Mouse (Mus musculus) kidney, adult 2 months (tissue): Measurements from ENCODE around the gene Pigk. TPM values are rescaled to one million over a fixed set of nuclear protein-coding genes. Genes with fewer than 3 reads are reported as not detected.

Experiments used
- DNase-seq: peaks from one replicate; pipeline ENCODE4 v3.0.0; 2021
- H3K27ac ChIP-seq: fragments of 200-500 bp; 2 replicates; pipeline ENCODE4 v1.5.1; 2012; ENCODE audit warnings: low read depth, low read length, control low read depth, inconsistent platforms; ENCODE audit not compliant: insufficient read depth
- H3K27me3 ChIP-seq: fragments of 200-500 bp; replicated peaks from 2 replicates; pipeline ENCODE4 v1.6.1; 2012; ENCODE audit warnings: mild to moderate bottlenecking, moderate library complexity, low read length, inconsistent platforms; ENCODE audit not compliant: control insufficient read depth, insufficient read depth
- H3K36me3 ChIP-seq: fragments of 200-500 bp; 2 replicates; pipeline ENCODE4 v1.6.1; 2012; ENCODE audit warnings: mild to moderate bottlenecking, moderate library complexity, low read length, inconsistent platforms; ENCODE audit not compliant: control insufficient read depth, insufficient read depth
- H3K4me1 ChIP-seq: fragments of 200-500 bp; 2 replicates; pipeline ENCODE4 v1.6.1; 2011; ENCODE audit warnings: low read length; ENCODE audit not compliant: control insufficient read depth, insufficient read depth
- H3K4me3 ChIP-seq: fragments of 200-500 bp; 2 replicates; pipeline ENCODE4 v1.5.1; 2011; ENCODE audit warnings: mild to moderate bottlenecking, low read depth, low read length, control low read depth; ENCODE audit not compliant: insufficient read depth
- CTCF ChIP-seq: fragments of 200-500 bp; conservative IDR thresholded peaks from 2 replicates; pipeline ENCODE4 v1.5.1; 2011; ENCODE audit warnings: low read depth, mild to moderate bottlenecking, control low read depth, low read length, moderate library complexity, mixed read lengths; ENCODE audit not compliant: insufficient read depth, insufficient read length
- POLR2A ChIP-seq: fragments of 200-500 bp; IDR thresholded peaks from one replicate; pipeline ENCODE4 v1.6.1; 2011; ENCODE audit warnings: low read depth, low read length, control low read depth
- WGBS: fragments of 180-500 bp; shearing (Covaris S2); methylation state at CpG from one replicate; pipeline ENCODE4 v1.1.7; 2018; 5-methylcytosine and 5-hydroxymethylcytosine counted together
- polyA plus RNA-seq: library from polyadenylated mRNA; depleted of rRNA; stranded (reverse); fragments of >200 nt; gene quantifications from 2 replicates; pipeline ENCODE4 v1.2.3, GENCODE M21; 2012

Gene Pigk
- polyA plus RNA-seq, 1 experiment: 13.4 TPM

DNA sequence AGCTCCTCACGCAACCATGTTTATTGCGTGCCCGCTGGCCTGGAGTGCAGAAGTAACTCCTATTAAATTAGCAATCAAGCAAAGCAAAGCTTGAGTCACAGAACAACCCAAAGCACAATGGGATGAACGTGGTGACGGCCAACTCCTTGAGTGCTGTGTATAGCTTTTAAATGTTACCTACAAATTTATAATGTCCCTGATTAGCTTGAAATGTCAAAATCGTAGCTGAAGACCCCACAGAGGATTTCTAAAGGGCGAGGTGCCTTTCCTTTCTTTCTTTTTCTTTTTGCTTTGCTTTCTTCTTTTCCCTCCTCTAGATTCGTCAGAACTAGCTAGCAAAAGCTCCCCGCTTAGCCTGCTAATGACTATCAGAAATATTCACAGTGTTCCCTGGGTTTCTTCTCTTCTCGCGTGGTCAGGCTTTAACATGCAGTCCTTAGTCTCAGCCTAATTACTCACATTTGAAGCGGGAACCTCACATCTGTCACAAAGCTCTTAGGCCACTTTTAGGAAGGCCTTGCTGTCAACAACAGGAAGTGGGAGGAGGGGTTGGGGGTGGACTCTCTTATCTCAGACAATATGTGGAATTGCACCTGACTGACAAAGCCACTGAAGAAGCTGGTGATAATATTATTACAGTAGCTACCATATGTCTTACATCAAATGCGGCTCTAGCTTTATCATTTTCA is 214.5 kb downstream of the Pigk start:
- Histone ChIP-seq H3K4me1 (no peaks in the 10 kb centered on the region), H3K4me3 (no peak overlapping the region), H3K27me3 (no peaks in the 10 kb centered on the region), H3K27ac (no peak overlapping the region), H3K36me3 (no peaks in the 10 kb centered on the region)
- 72% methylated on average over 13 of the region's 13 CpGs for WGBS
- DNase-seq: no peak
- no peak for TF ChIP-seq POLR2A
- TF ChIP-seq CTCF: no peak

- no peaks in the 10 kb centered on the region for H3K4me1 ChIP-seq
- no peaks in the 10 kb centered on the region for H3K27me3 ChIP-seq
- no peak for DNase-seq
- H3K36me3 ChIP-seq: no peaks in the 10 kb centered on the region
- no peak overlapping the region for H3K27ac ChIP-seq
- no peak for TF ChIP-seq POLR2A
- no peak for TF ChIP-seq CTCF
- H3K4me3 ChIP-seq: no peak overlapping the region
- 79% methylated on average over 10 of the region's 10 CpGs for WGBS
These were observed 215.4 kb downstream of the Pigk start for GRCm38 (mm10) chr3:152929256-152929787.

DNA sequence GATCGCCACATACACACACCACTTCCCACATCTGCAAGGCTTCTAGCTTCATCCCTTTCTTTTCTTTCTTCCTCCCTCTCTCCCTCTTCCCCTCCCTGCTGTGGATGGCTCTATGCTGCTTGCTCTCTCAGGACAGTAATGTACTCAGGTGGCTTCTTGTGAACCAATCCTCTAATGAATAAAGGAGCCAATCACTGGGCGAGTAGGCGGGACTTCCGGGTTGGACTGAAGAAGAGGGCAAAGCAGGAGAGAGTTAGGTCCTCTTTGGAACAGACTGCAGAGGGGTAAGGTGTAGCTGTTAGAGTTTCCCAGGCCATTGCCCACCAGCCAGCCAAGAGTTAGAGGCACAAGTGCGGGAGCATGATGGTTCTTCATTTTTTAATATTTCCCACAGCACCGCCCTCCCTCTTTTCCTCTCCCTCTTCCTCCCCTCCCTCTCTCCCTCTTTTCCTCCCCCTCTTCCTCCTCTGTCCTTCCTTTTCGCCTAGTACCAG is 215.9 kb downstream of the Pigk start:
- no peaks in the 10 kb centered on the region for H3K4me1 ChIP-seq
- H3K36me3 ChIP-seq: no peaks in the 10 kb centered on the region
- TF ChIP-seq CTCF (no peak), POLR2A (no peak)
- DNase-seq: no peak
- no peak overlapping the region for H3K27ac ChIP-seq
- 78% methylated on average over 7 of the region's 7 CpGs for WGBS
- no peaks in the 10 kb centered on the region for H3K27me3 ChIP-seq
- H3K4me3 ChIP-seq: no peak overlapping the region

GRCm38 (mm10) chr3:152931354-152931753 is 217.5 kb downstream of the Pigk start:
- TF ChIP-seq CTCF (no peak), POLR2A (no peak)
- no peak for DNase-seq
- H3K27me3 ChIP-seq: no peaks in the 10 kb centered on the region
- no peaks in the 10 kb centered on the region for H3K4me1 ChIP-seq
- no peaks in the 10 kb centered on the region for H3K36me3 ChIP-seq
- WGBS: 91% methylated on average over 3 of the region's 3 CpGs
- no peak overlapping the region for H3K27ac ChIP-seq
- no peak overlapping the region for H3K4me3 ChIP-seq

GRCm38 (mm10) chr3:152932096-152932495 is 218.2 kb downstream of the Pigk start:
- H3K4me1 ChIP-seq: no peaks in the 10 kb centered on the region
- WGBS: 69% methylated on average over 4 of the region's 4 CpGs
- no peaks in the 10 kb centered on the region for H3K27me3 ChIP-seq
- no peak for DNase-seq
- TF ChIP-seq POLR2A (no peak), CTCF (no peak)
- no peaks in the 10 kb centered on the region for H3K36me3 ChIP-seq
- no peak overlapping the region for H3K4me3 ChIP-seq
- no peak overlapping the region for H3K27ac ChIP-seq

- no peak overlapping the region for H3K27ac ChIP-seq
- no peaks in the 10 kb centered on the region for H3K36me3 ChIP-seq
- DNase-seq: no peak
- no peak overlapping the region for H3K4me3 ChIP-seq
- no peaks in the 10 kb centered on the region for H3K27me3 ChIP-seq
- WGBS: 90% methylated on average over 2 of the region's 2 CpGs
- H3K4me1 ChIP-seq: no peaks in the 10 kb centered on the region
- TF ChIP-seq POLR2A (no peak), CTCF (no peak)
These were observed 218.6 kb downstream of the Pigk start for GRCm38 (mm10) chr3:152932544-152932943.

DNA sequence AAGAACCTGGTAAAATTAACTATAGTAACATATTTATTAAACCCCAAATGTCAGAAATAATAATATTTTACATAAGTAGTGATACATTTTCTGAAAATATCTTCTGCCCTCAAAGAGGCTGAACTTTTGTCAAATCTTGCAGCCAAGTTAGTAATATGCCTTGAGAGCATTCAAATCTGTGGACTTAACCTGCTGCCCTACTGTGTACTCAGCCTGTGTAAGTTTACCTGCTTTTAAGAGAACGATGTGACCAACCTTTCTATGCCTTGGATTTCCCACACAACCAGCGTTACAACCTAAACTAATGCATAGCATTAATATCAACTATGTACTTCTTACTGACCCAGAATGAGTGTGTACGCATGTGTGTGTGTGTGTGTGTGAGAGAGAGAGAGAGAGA is 219.8 kb downstream of the Pigk start:
- 96% methylated on average over 3 of the region's 3 CpGs for WGBS

More for the DNA sequence above, 219.8 kb downstream of the Pigk start:
- Histone ChIP-seq H3K27me3 (no peaks in the 10 kb centered on the region), H3K4me1 (no peaks in the 10 kb centered on the region), H3K4me3 (no peak overlapping the region), H3K36me3 (no peaks in the 10 kb centered on the region), H3K27ac (no peak overlapping the region)
- DNase-seq: no peak
- no peak for TF ChIP-seq CTCF
- TF ChIP-seq POLR2A: no peak
